Mouse (Mus musculus) erythroblast, embryonic 14.5 days (primary cell): Measurements from ENCODE around the gene Serhl. TPM values are rescaled to one million over a fixed set of nuclear protein-coding genes. Genes with fewer than 3 reads are reported as not detected.

Experiments
- H3K27me3 ChIP-seq: 2 replicates; pipeline ENCODE4 v1.6.1; 2012; ENCODE audit warnings: inconsistent platforms; ENCODE audit not compliant: control insufficient read depth
- H3K36me3 ChIP-seq: 2 replicates; pipeline ENCODE4 v1.6.1; 2012; ENCODE audit warnings: mild to moderate bottlenecking, inconsistent platforms; ENCODE audit not compliant: control insufficient read depth
- H3K4me1 ChIP-seq: 2 replicates; pipeline ENCODE4 v1.6.1; 2012; ENCODE audit warnings: inconsistent platforms; ENCODE audit not compliant: control insufficient read depth
- H3K4me3 ChIP-seq: replicated peaks from 2 replicates; pipeline ENCODE3; 2012; ENCODE audit warnings: moderate library complexity, mild to moderate bottlenecking, inconsistent platforms
- H3K9me3 ChIP-seq: 2 replicates; pipeline ENCODE4 v1.6.1; 2012; ENCODE audit warnings: low read length, inconsistent platforms, mixed read lengths; ENCODE audit not compliant: control insufficient read depth
- GATA1 ChIP-seq: IDR thresholded peaks from 2 replicates; pipeline ENCODE4 v1.6.1; 2012; ENCODE audit warnings: low read length, inconsistent platforms, mixed read lengths
- TAL1 ChIP-seq: IDR thresholded peaks from 3 replicates; pipeline ENCODE4 v1.6.1; 2012; ENCODE audit warnings: low read length, inconsistent platforms, mixed read lengths
- polyA plus RNA-seq: library from polyadenylated mRNA; stranded (reverse); fragments of >175 nt; gene quantifications from 2 replicates; pipeline ENCODE4 v1.2.3, GENCODE M21; 2012

The Serhl gene
- polyA plus RNA-seq, 1 experiment, result 0.07 TPM

GRCm38 (mm10) chr15:83162818-83163485 lies 73.6 kb downstream of the Serhl start:
- Histone ChIP-seq H3K36me3 (peaks cover 95% of the 10 kb centered on the region), H3K4me3 (no peak overlapping the region), H3K4me1 (peaks cover 86% of the 10 kb centered on the region), H3K9me3 (no peaks in the 10 kb centered on the region), H3K27me3 (no peaks in the 10 kb centered on the region; the same call in 1 of the 2 replicates)
- TF ChIP-seq GATA1, result no peak

GRCm38 (mm10) chr15:83164971-83165471 lies 75.7 kb downstream of the Serhl start:
- no peaks in the 10 kb centered on the region for H3K9me3 ChIP-seq
- H3K27me3 ChIP-seq, result no peaks in the 10 kb centered on the region
- peak overlapping the region; percentile 48 for H3K4me3 ChIP-seq
- TF ChIP-seq TAL1 (peak; percentile 61), GATA1 (peak; percentile 42; the same call in 1 of the 2 replicates)
- H3K36me3 ChIP-seq, result peaks cover 95% of the 10 kb centered on the region
- peaks cover 89% of the 10 kb centered on the region for H3K4me1 ChIP-seq

- Histone ChIP-seq H3K9me3 (no peaks in the 10 kb centered on the region), H3K4me1 (peaks cover 89% of the 10 kb centered on the region), H3K36me3 (peaks cover 92% of the 10 kb centered on the region), H3K27me3 (no peaks in the 10 kb centered on the region), H3K4me3 (peak overlapping the region; percentile 83)
- TF ChIP-seq TAL1 (no peak), GATA1 (no peak)
Measured at GRCm38 (mm10) chr15:83165526-83166315, 76.4 kb downstream of the Serhl start.

Other genes starting within 250 kb of the Serhl start
- 0.94 and 0.95 TPM in 2 replicates for gene Tcf20, start 101.6 kb upstream of the Serhl start, polyA plus RNA-seq
- 0.04 and 0.05 TPM in 2 replicates for gene Nfam1, start 56.2 kb upstream of the Serhl start, polyA plus RNA-seq
- gene Rrp7a, start 33.3 kb downstream of the Serhl start, polyA plus RNA-seq, result 3.3 and 5.1 TPM in 2 replicates
- 7.8 and 8.4 TPM in 2 replicates for gene Poldip3, start 59.9 kb downstream of the Serhl start, polyA plus RNA-seq
- gene Cyb5r3, start 83.1 kb downstream of the Serhl start, polyA plus RNA-seq, result 42.0 and 57.2 TPM in 2 replicates
- gene A4galt, start 162.3 kb downstream of the Serhl start, polyA plus RNA-seq, result not detected in 2 replicates